Mouse (Mus musculus) common myeloid progenitor, adult 5-6 weeks (primary cell): ENCODE measurements around the gene Bcan. TPM values are rescaled to one million over a fixed set of nuclear protein-coding genes. Genes with fewer than 3 reads are reported as not detected.
A peak's percentile ranks its signal among the peaks of the same experiment; 100 is the strongest.

Experiments used
- ATAC-seq: replicated peaks from 2 replicates; pipeline ENCODE4 v1.8.0; 2016; ENCODE audit warnings: low read depth, mild to moderate bottlenecking, moderate TSS enrichment, inconsistent platforms; ENCODE audit not compliant: poor library complexity, severe bottlenecking
- total RNA-seq: library from RNA; stranded (forward); fragments of 200-1000, 187-1606 nt; gene quantifications from 2 replicates; pipeline ENCODE4 v1.2.3, GENCODE M21; 2017

Gene Bcan
- total RNA-seq, 1 experiment from 2014 or later, result not detected

DNA sequence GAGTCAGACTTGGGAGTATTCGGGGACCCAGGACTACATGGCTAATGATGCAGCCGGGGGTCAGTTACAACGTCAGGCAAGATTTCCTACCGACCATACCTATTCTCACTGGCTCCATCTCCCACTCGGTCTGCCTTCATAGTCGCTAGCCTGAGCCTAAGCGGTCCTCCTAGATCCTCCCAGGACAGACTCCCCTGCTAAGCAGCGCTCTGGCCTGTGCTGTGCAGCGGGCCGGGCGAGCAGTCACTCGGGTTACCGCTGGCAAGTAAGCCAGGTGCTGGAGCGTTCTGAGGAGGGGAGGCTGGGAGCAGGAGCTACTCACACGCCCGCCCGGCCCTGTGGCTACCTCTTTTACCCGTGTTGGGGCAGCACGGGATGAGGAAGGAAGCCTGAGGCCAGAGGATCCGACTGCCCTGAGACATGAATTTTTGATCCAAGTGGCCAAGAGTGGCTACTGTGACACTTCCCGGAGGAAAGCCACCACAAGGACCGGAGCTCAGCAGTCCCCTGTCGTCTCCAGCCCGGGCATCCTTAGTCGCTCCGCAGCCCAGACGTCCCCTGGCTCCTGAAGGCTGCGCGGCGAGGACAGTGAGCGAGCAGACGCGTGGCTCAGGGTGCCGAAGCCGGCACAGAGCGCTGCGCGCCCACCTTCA lies 661 bp downstream of the Bcan start:
- ATAC-seq, result no peak

- no peak for ATAC-seq
These were observed 1.3 kb downstream of the Bcan start for GRCm38 (mm10) chr3:87998747-87999146.

GRCm38 (mm10) chr3:87996971-87997614 lies 2.9 kb downstream of the Bcan start:
- peak; percentile 53 for ATAC-seq

DNA sequence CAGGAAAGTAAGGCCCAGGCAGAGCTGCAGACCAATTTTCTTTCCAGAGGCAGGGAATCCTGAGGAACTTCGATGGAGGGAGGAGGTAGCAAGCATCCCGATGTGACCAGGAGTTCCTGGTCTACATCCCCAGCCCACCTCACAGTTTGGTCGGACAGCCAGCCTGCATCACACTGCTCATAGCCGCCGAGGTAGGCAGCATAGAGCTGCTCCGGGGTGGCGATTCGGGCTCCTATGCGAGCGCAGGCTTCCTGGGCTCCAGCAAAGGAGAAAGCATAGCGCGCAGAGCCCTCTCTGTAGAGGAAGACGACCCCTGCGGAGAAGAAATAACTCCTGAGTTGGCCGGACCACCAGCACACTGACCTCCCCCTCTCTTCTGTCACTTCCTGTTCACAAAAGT lies 3.6 kb downstream of the Bcan start:
- ATAC-seq, result no peak

DNA sequence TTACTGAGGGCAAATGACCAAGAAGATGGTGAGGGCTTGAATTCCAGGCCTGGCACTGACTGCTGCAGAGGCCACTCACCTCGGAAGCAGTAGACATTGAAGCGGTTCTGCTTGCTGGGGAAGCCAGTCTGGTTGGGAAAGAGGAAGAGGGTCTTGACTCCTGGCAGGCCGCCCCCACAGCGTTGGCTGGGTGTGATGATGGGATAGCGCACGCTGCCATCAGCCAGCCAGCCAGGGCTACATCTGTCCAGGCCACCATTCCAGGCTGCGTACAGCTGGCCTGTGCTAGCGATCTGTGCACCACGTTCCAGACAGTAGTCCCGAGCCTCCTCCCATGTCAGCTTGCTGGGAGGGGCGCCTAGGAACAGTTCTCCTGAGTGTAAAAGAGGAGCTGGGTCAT lies 4.7 kb downstream of the Bcan start:
- ATAC-seq, result no peak

DNA sequence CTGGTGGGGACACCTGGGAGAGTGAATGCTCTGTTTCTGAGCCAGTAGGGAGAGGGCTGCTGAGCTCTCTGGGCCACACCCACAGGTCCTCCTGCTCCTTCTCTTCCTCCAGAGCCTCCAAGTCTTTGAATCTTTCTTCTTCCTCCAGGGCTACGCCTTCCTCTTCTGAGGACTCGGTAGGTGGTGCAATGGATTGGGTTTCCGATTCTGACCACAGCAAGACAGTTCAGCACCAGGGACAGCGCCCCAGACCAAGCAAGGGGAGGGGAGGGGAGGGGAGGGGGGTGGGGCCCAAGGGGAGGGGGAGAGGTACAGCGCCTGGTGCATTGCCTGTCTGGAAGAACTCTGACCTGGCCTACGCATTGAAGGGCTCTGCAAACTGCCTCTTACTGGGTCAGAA lies 6.6 kb downstream of the Bcan start:
- ATAC-seq, result peak; percentile 72

DNA sequence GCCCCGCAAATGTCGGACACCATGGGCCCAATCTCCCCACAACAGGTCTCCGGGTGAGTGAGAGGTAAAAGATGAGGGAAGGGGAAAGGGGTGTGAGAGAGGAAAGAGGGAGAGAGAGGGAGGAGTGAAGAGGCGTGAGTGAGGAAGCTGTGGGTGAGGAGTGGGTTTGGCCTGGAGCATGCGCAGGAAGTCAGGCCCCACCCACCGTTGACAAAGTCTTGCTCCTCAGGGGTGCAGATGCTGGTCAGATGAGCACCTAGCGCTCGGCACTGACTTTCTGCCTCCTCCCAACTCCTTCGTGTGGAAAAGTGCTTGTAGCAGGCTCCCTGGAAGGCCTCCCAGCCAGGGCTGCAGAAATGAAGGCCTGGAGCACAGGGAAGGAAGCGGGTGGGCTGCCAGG lies 10.1 kb downstream of the Bcan start:
- no peak for ATAC-seq

DNA sequence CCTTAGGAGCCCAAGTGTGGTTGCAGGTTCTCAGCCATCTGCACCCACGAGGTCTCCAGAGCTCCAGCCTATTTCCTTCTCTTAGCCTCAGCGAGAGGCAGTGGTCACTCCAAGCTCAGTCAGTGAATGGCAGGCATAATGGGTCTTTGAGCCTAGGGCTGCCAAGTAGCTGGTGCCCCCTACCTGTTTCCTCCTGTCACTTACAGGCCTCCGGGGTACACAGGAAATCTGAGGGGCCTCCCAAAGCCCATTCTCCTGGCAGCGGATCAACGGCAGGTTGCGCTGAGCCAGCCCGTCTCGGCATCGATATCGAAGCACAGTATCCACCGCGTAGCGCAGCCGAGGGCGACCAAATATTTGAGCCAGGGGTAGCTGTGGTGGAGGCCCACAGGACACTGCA lies 12.0 kb downstream of the Bcan start:
- ATAC-seq, result no peak

DNA sequence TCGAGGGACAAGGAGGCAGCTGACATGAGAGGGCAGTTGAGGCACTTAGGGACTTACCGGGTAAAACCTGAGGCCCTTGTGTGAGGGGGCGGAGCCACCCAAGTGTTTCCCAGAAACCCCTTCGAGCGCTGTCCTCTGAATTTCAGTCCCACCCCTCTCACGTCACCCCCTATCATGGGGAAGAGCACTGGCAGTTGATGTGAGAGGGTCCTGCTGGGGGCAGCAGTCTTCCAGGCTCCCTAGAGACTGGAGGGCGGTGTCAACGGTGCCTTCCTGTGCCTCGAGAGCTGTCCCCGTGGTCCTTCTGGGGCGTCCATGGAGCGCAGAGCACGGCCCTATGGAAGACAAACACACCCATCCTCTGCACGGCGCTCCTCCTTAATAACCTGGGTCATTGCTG lies 12.4 kb downstream of the Bcan start:
- peak; percentile 59 for ATAC-seq

DNA sequence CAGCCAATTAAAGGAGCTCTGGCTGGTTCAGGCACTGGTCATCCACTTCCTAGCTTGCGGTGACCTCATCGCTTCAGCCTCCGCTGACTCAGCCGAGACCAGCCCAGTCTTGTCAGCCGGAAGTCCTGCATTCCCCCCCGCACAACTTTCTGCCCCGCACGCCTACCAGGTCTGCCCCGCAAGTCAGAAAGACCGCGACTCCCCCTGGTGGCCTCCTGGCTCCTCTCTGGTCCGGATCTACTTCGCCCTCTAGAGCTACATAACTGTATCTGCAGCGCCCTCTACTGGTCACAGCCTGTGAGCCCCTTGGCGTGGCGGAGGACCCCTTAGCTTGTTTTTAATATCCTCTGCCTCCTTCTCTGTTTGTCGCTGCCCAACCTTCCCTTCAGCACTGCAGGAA lies 13.2 kb downstream of the Bcan start:
- ATAC-seq, result peak; percentile 81

GRCm38 (mm10) chr3:87985505-87986320 lies 14.3 kb downstream of the Bcan start:
- no peak for ATAC-seq

DNA sequence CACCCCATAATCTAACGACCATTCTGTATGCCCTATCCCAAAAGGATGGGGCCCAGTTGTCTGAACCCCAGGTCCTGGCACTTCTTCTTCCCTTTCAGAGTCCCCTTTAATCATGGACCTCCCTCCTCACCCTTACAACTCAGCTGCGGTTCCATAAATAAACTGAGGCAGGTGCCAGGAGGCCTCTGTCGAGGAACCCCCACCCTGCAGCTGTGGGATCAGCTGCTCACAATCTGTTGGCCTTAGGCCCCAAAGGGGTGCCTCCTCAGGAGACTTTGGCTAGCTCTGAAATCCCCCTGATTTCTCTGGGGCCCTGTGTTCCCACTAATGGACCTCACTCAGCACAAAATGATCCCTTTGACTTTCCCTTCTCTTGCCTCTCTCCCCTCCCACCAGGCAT lies 15.9 kb downstream of the Bcan start:
- no peak for ATAC-seq

- no peak for ATAC-seq
These were observed 16.4 kb downstream of the Bcan start for GRCm38 (mm10) chr3:87983627-87984026.

DNA sequence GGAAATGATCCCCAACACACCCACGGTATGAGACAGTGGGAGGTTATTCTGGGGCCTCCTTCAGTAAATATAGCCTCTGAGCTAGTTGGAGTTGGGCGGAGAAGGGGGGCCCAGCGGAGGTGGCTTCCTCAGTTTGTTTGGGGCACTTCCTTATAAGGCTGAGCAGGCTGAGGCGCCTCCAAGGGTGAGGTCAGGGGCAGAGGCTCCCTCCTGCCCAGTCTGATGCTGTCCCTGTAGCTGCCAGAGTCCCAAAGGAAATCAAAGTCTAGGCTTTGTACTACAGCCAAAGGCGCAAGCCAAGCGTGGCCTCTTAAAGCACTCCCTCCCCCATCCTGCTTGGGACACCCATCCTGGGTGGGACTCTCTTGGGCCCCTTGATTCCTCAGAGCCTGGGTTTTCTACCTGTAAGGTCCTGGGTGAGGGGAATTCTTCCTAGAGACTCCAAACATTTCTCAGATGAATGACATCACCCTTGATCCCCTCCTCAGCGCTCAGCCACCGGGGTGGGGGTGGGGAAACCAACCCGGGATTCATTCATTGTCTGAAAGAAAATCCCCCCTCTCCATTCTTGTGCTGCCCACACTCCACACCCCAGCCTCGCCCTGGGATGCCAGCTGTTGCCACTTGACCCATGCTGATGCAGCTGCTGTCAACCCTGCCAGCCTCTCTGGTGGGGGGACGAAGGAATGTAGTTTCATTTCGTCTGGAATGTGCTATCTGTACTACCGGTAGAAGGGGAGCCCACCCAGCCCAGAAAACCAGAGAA lies 17.0 kb downstream of the Bcan start:
- peak; percentile 37 for ATAC-seq

GRCm38 (mm10) chr3:87981894-87982835 lies 17.9 kb downstream of the Bcan start:
- ATAC-seq, result no peak

- ATAC-seq, result no peak
These were observed 18.7 kb downstream of the Bcan start for GRCm38 (mm10) chr3:87981214-87981760.

DNA sequence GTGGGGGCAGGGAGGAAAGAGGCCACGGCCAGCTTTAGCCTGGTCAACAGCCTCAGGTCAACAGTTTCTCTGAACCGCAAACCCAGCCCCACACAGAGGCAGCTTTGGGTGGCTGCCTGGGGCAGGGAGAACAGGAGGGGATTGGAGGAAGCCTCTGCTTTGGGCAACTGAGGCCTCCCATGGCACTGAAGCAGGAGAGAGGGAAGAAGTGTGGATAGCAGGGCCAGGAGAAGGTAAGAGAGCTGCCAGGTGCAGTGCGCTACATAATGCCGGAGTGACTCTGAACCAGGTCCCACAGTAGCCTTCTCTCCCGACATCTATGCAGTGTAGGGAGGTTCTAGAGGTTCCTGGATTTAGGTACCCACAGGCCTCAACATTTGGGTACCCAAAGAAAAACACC lies 19.3 kb downstream of the Bcan start:
- ATAC-seq, result no peak

DNA sequence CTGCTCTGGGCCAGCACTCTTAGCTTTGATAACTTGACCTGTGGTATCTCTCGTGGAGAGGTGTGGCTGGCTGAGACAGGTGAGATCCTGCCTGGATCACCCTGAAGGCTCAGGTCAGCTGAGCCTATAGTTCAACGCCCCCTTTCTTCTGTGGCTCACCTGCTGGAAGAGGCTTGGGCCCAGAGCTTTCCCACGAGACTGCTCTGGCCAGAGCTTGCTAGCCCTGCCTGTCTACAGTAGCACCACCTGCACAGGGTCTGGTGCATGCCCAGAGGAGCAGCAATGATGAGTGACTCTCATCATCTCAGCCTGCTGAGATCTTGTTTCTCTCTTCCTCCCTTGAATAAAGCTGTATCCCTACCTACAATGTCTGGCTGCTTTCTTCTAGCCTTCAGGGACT lies 19.9 kb downstream of the Bcan start:
- no peak for ATAC-seq

DNA sequence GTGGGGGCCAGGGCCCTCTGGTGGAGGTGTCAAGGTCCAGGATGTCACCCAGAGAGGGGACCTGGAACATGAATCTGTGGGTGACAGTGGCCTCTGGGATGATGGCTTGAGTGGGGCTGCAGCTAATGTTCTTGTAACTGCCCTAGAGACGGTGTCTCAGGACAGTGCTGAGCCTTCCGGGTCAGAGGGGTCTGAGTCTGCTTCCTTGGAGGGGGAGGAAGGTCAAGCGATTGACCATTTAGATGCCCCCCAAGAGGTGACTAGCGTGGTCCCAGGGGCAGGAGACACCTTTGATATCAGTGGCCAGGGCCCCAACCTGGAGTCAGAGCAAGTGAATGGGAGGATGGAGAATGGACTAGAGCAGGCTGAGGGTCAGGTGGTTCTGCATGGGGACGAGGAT lies 20.5 kb downstream of the Bcan start:
- no peak for ATAC-seq
